Mouse (Mus musculus) cerebellum, adult 2 months (tissue): ENCODE measurements around the gene Dnah10.

Source experiments
- CTCF ChIP-seq: fragments of 200-500 bp; IDR thresholded peaks from 2 replicates; pipeline ENCODE4 v1.5.1; 2011; ENCODE audit warnings: low read depth, mild to moderate bottlenecking, control low read depth, low read length, moderate library complexity, borderline replicate concordance; ENCODE audit not compliant: insufficient read depth
- POLR2A ChIP-seq: fragments of 200-500 bp; IDR thresholded peaks from 2 replicates; pipeline ENCODE4 v1.6.1; 2011; ENCODE audit warnings: low read length, control low read depth, borderline replicate concordance; ENCODE audit not compliant: insufficient read depth

DNA sequence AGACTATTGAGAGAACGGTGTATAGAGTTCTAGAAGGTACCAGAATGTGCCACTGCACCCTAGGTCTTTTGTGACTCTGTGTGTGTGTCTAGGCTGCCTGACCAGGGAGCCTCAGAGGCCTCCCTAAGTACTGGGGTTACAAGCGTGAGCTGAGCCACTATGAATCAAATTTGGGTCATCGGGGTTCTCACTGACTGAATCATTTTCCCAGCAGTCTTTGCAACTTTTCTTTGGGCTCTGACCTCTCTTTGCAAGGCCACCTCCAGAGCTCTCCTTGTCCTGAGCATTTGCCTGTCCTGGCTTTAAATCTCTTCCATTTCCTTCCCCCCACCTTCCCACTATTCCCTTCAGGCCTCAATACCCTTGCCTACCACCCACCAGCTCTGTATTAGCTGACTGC is 19.0 kb downstream of the Dnah10 start:
- TF ChIP-seq CTCF (no peak), POLR2A (no peak)
